Mouse (Mus musculus) olfactory bulb, adult 2 months (tissue): ENCODE measurements around the gene March2. TPM values are rescaled to one million over a fixed set of nuclear protein-coding genes. Genes with fewer than 3 reads are reported as not detected.

Source experiments
- H3K27ac ChIP-seq: fragments of 200-500 bp; 2 replicates; pipeline ENCODE4 v1.5.1; 2012; ENCODE audit warnings: low read depth, low read length; ENCODE audit not compliant: insufficient read depth
- H3K4me1 ChIP-seq: fragments of 200-500 bp; 2 replicates; pipeline ENCODE4 v1.6.1; 2012; ENCODE audit warnings: low read length; ENCODE audit not compliant: control insufficient read depth, insufficient read depth
- H3K4me3 ChIP-seq: fragments of 200-500 bp; 2 replicates; pipeline ENCODE4 v1.5.1; 2012; ENCODE audit warnings: mild to moderate bottlenecking, low read depth, low read length, moderate library complexity; ENCODE audit not compliant: insufficient read depth
- CTCF ChIP-seq: fragments of 200-500 bp; IDR thresholded peaks from 2 replicates; pipeline ENCODE4 v1.5.1; 2012; ENCODE audit warnings: low read depth, mild to moderate bottlenecking, low read length, moderate library complexity; ENCODE audit not compliant: insufficient read depth
- POLR2A ChIP-seq: fragments of 200-500 bp; IDR thresholded peaks from 2 replicates; pipeline ENCODE4 v1.6.1; 2012; ENCODE audit warnings: mild to moderate bottlenecking, low read depth, low read length, moderate library complexity; ENCODE audit not compliant: insufficient read depth
- WGBS: fragments of 180-500 bp; shearing (Covaris S2); methylation state at CpG from one replicate; pipeline ENCODE4 v1.1.7; 2018; 5-methylcytosine and 5-hydroxymethylcytosine counted together
- polyA plus RNA-seq: library from polyadenylated mRNA; stranded (reverse); fragments of >200 nt; gene quantifications from 2 replicates; pipeline ENCODE4 v1.2.4, GENCODE M21; 2012; ENCODE audit warnings: low replicate concordance; ENCODE audit not compliant: missing spikeins, insufficient read depth, insufficient read length

The March2 gene
- polyA plus RNA-seq, 1 experiment: not detected

- H3K27ac ChIP-seq: 0 out of 2 replicates have a peak within 1 kb of the TSS, but pooled peaks have one; percentile 12
- TF ChIP-seq POLR2A (no peak), CTCF (no peak)
- 95% methylated on average over 1 of the region's 1 CpGs for WGBS
- H3K4me1 ChIP-seq: no peaks in the 10 kb centered on the region
- H3K4me3 ChIP-seq: no peak within 1 kb of the TSS
Observed at GRCm38 (mm10) chr17:33686760-33687159, 31.7 kb downstream of the March2 start, which contains the start of gene Hnrnpm. Gene Hnrnpm (minus strand): TSS chr17:33686860.

- Histone ChIP-seq H3K27ac (peak overlapping the region; percentile 91), H3K4me1 (no peaks in the 10 kb centered on the region), H3K4me3 (peak overlapping the region; percentile 67)
- TF ChIP-seq CTCF (no peak), POLR2A (peak; percentile 80)
- WGBS: under 1% methylated on average over 42 of the region's 42 CpGs
Observed at GRCm38 (mm10) chr17:33685249-33685653, 33.2 kb downstream of the March2 start.

- no peak; the same call in 1 of the 2 replicates for TF ChIP-seq CTCF
- no peak for TF ChIP-seq POLR2A
- peak overlapping the region; percentile 91 for H3K27ac ChIP-seq
- WGBS: under 1% methylated on average over 44 of the region's 44 CpGs
- no peaks in the 10 kb centered on the region for H3K4me1 ChIP-seq
- peak overlapping the region; percentile 67 for H3K4me3 ChIP-seq
Observed at GRCm38 (mm10) chr17:33684671-33685231, 33.7 kb downstream of the March2 start.

DNA sequence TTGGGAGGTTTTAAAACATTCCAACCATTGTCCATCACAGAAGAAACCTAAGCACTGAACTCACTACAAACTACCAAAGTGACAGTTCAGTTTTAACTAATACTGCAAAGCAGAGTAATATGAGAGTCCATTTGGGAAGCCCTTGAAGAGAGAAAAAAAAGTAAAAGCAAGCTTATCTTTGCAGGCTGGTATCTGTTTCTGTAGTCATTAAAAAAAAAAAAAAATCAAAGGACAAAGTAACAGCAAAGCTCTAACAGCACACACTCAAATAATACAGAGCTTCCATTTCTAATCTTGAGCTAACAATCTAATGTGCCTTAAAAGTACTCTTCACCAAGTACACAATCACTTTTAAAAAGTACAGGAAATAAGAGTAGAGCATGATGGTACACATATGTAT is 36.7 kb downstream of the March2 start:
- no peak overlapping the region for H3K27ac ChIP-seq
- no peak for TF ChIP-seq CTCF
- no peak for TF ChIP-seq POLR2A
- no peaks in the 10 kb centered on the region for H3K4me1 ChIP-seq
- no peak overlapping the region for H3K4me3 ChIP-seq

DNA sequence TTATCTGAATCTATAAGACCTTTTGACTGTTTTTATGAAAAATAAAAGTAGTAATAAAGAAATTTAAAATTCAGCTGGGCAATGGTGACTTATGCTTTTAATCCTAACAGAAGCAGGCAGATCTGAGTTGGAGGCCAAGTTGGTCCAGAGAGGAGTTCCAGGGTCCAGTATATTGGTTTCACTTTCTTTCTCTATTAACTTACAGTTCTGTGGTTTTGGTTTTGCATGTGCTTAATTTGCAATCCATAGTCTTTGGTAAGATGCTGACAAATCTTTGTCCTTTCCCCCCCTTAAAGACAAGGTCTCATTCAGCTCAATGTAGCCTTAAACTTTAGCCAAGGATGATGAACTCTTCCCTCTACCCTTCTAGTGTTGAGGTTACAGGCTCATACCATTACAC is 39.7 kb downstream of the March2 start:
- H3K4me1 ChIP-seq: no peaks in the 10 kb centered on the region
- H3K27ac ChIP-seq: no peak overlapping the region
- H3K4me3 ChIP-seq: no peak overlapping the region
- TF ChIP-seq CTCF (no peak), POLR2A (no peak)

DNA sequence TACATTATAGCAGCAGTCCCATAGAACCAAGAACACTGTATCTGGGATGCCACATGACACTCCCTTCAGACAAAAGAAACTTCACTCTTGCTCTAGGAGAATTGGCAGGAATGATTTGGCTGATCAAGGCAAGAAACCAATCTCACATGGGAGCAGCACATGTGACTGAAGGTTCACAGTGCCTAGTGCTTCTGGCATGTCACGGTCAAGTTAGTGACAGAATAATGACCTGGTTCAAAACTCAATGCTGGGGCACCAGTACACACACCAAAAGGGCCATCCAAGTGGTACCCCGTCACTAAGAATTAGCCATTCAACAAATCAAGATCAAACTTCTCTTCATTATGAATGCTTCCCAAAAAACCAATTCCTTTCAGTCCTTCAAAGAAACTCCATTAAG is 42.4 kb downstream of the March2 start:
- H3K4me3 ChIP-seq: no peak overlapping the region
- no peak overlapping the region for H3K27ac ChIP-seq
- TF ChIP-seq CTCF (no peak), POLR2A (no peak)
- 50% methylated on average over 2 of the region's 2 CpGs for WGBS
- H3K4me1 ChIP-seq: no peaks in the 10 kb centered on the region

DNA sequence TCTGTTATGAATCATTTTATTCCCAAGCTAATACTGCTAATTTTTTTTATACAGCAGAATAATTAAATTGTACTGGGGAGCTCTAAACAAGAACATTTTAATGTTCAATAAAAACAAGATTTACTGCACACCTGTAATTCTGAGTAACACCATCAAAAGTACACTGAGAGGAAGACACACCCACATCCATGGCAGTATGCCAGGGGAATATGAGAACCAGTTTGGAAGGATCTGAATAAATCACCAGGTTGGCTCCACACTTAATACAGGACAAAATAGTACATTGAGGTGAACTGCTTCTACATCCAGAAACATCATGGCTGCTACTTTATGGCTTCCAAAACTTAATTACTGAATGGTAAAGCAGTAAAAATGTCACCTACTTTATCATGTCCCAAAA is 43.0 kb downstream of the March2 start:
- no peak overlapping the region for H3K27ac ChIP-seq
- no peak for TF ChIP-seq CTCF
- no peak for TF ChIP-seq POLR2A

GRCm38 (mm10) chr17:33673837-33674236 is 44.6 kb downstream of the March2 start:
- 53% methylated on average over 1 of the region's 1 CpGs for WGBS
- Histone ChIP-seq H3K27ac (no peak overlapping the region), H3K4me1 (no peaks in the 10 kb centered on the region), H3K4me3 (no peak overlapping the region)
- no peak for TF ChIP-seq CTCF
- no peak for TF ChIP-seq POLR2A

More for the DNA sequence above, 43.0 kb downstream of the March2 start:
- Histone ChIP-seq H3K4me3 (no peak overlapping the region), H3K4me1 (no peaks in the 10 kb centered on the region)

DNA sequence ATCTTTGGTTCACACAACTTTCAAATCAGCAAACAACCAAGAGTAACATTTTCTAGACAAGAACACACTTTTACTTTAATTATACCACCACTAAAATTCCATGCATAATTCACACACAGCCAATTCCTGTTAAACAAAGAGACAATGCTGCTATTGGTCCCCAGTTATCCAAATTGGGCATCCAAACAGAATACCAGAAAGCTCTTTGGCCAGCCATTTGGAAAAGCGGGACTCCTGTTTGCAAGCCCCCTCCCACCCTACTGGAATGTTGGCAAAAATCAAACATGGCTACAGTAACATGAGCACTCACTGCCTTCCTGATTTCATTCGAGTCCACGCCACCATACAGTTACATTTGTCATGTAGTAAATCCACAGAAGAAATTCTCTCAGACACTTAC is 48.8 kb downstream of the March2 start:
- Histone ChIP-seq H3K4me3 (no peak overlapping the region), H3K27ac (no peak overlapping the region), H3K4me1 (no peaks in the 10 kb centered on the region)
- 42% methylated on average over 3 of the region's 3 CpGs for WGBS
- TF ChIP-seq POLR2A: no peak
- no peak for TF ChIP-seq CTCF

- Histone ChIP-seq H3K4me3 (no peak overlapping the region), H3K4me1 (no peaks in the 10 kb centered on the region), H3K27ac (no peak overlapping the region)
- TF ChIP-seq POLR2A: no peak
- no peak for TF ChIP-seq CTCF
- 81% methylated on average over 3 of the region's 3 CpGs for WGBS
Observed at GRCm38 (mm10) chr17:33666813-33667212, 51.7 kb downstream of the March2 start.
